Mouse (Mus musculus) kidney, postnatal 0 days (tissue): ENCODE measurements at regions not wholly inside any gene's neighbourhood (a gene's known extent, or its start where the extent isn't known, plus 50 kb on each side); places are given as distances from the start of the nearest gene placed in this dataset.
A peak's percentile ranks its signal among the peaks of the same experiment; 100 is the strongest.

Experiments used
- ATAC-seq: fragments of 200-750 bp; cut with Nextera tagmentation; replicated peaks from 2 replicates; pipeline ENCODE4 v1.8.0; 2017; ENCODE audit warnings: low read depth, moderate number of reproducible peaks, moderate TSS enrichment, moderate library complexity; ENCODE audit not compliant: low FRiP score
- DNase-seq: peaks from one replicate; pipeline ENCODE4 v3.0.0-alpha.2; 2016; ENCODE audit warnings: low spot score
- H3K27ac ChIP-seq: fragments of 300-500 bp; sonication (generic); 2 replicates; pipeline ENCODE4 v1.5.1; 2014; ENCODE audit warnings: mild to moderate bottlenecking
- H3K27me3 ChIP-seq: fragments of 300-500 bp; sonication (generic); 2 replicates; pipeline ENCODE4 v1.6.1; 2014; ENCODE audit warnings: low read length, mixed read lengths; ENCODE audit not compliant: insufficient read depth
- H3K36me3 ChIP-seq: fragments of 300-500 bp; sonication (generic); 2 replicates; pipeline ENCODE4 v1.6.1; 2014; ENCODE audit warnings: low read length, mixed read lengths; ENCODE audit not compliant: insufficient read depth
- H3K4me1 ChIP-seq: fragments of 300-500 bp; sonication (generic); replicated peaks from 2 replicates; pipeline ENCODE4 v1.6.1; 2014; ENCODE audit warnings: antibody characterized with exemption, low read length, mixed read lengths; ENCODE audit not compliant: insufficient read depth
- H3K4me2 ChIP-seq: fragments of 300-500 bp; sonication (generic); 2 replicates; pipeline ENCODE4 v1.6.1; 2014; ENCODE audit warnings: mild to moderate bottlenecking, low read length, moderate library complexity, mixed read lengths
- H3K4me3 ChIP-seq: fragments of 300-500 bp; sonication (generic); replicated peaks from 2 replicates; pipeline ENCODE4 v1.5.1; 2014; ENCODE audit warnings: low read depth, low read length
- H3K9ac ChIP-seq: fragments of 300-500 bp; sonication (generic); 2 replicates; pipeline ENCODE4 v1.6.1; 2014; ENCODE audit warnings: low read depth, low read length
- H3K9me3 ChIP-seq: fragments of 300-500 bp; sonication (generic); replicated peaks from 2 replicates; pipeline ENCODE4 v1.6.1; 2016; ENCODE audit warnings: low read length, inconsistent platforms, mixed read lengths
- CTCF ChIP-seq: IDR thresholded peaks from 2 replicates; pipeline ENCODE4 v1.5.1; 2016; ENCODE audit warnings: antibody characterized with exemption, low read depth, mild to moderate bottlenecking, moderate library complexity
- WGBS: fragments of 180-500 bp; shearing (Covaris S2); extraction: QIAGEN DNeasy Blood & Tissue Kit; methylation state at CpG from one replicate; pipeline ENCODE4 v1.1.7; 2014; 5-methylcytosine and 5-hydroxymethylcytosine counted together

GRCm38 (mm10) chr12:58825139-58825921 lies 186.5 kb downstream of the Sec23a start:
- Histone ChIP-seq H3K27me3 (no peaks in the 10 kb centered on the region), H3K9me3 (no peaks in the 10 kb centered on the region), H3K4me2 (no peak overlapping the region), H3K4me1 (no peaks in the 10 kb centered on the region), H3K4me3 (no peak overlapping the region), H3K27ac (no peak overlapping the region), H3K9ac (no peak overlapping the region), H3K36me3 (no peaks in the 10 kb centered on the region)
- no peak for TF ChIP-seq CTCF
- no peak for DNase-seq
- ATAC-seq, result no peak
- 76% methylated on average over 7 of the region's 7 CpGs for WGBS

- Histone ChIP-seq H3K27me3 (no peaks in the 10 kb centered on the region), H3K9me3 (no peaks in the 10 kb centered on the region), H3K4me2 (no peak overlapping the region), H3K4me1 (no peaks in the 10 kb centered on the region), H3K4me3 (no peak overlapping the region), H3K9ac (no peak overlapping the region), H3K27ac (no peak overlapping the region), H3K36me3 (no peaks in the 10 kb centered on the region)
- 72% methylated on average over 3 of the region's 3 CpGs for whole genome bisulfite sequencing
- TF ChIP-seq CTCF, result no peak
- DNase-seq, result no peak
- no peak for ATAC-seq
Observed at GRCm38 (mm10) chr12:58822971-58823370, 188.8 kb downstream of the Sec23a start.

GRCm38 (mm10) chr12:58804068-58804467 lies 207.7 kb downstream of the Sec23a start:
- no peaks in the 10 kb centered on the region for H3K27me3 ChIP-seq
- DNase-seq (peak; percentile 70), ATAC-seq (peak; percentile 92)
- 50% methylated on average over 6 of the region's 6 CpGs for WGBS
- no peak overlapping the region for H3K4me2 ChIP-seq
- no peaks in the 10 kb centered on the region for H3K4me1 ChIP-seq
- H3K27ac ChIP-seq, result no peak overlapping the region
- no peaks in the 10 kb centered on the region for H3K9me3 ChIP-seq
- no peak for TF ChIP-seq CTCF
- H3K4me3 ChIP-seq, result no peak overlapping the region
- no peaks in the 10 kb centered on the region for H3K36me3 ChIP-seq
- H3K9ac ChIP-seq, result no peak overlapping the region

GRCm38 (mm10) chr12:58802410-58802809 lies 209.4 kb downstream of the Sec23a start:
- Histone ChIP-seq H3K36me3 (no peaks in the 10 kb centered on the region), H3K4me3 (no peak overlapping the region), H3K27ac (no peak overlapping the region), H3K4me2 (no peak overlapping the region), H3K27me3 (no peaks in the 10 kb centered on the region), H3K9ac (no peak overlapping the region), H3K4me1 (no peaks in the 10 kb centered on the region), H3K9me3 (no peaks in the 10 kb centered on the region)
- DNase-seq (peak; percentile 84), ATAC-seq (peak; percentile 75)
- peak; percentile 90 for TF ChIP-seq CTCF
- WGBS, result 42% methylated on average over 4 of the region's 4 CpGs
